Mouse (Mus musculus) gastrocnemius, adult 18-20 months (tissue): ENCODE measurements at regions not wholly inside any gene's neighbourhood (a gene's known extent, or its start where the extent isn't known, plus 50 kb on each side); places are given as distances from the start of the nearest gene placed in this dataset.

Source experiments
- DNase-seq: peaks from one replicate; pipeline ENCODE4 v3.0.0; 2021; ENCODE audit warnings: low spot score

DNA sequence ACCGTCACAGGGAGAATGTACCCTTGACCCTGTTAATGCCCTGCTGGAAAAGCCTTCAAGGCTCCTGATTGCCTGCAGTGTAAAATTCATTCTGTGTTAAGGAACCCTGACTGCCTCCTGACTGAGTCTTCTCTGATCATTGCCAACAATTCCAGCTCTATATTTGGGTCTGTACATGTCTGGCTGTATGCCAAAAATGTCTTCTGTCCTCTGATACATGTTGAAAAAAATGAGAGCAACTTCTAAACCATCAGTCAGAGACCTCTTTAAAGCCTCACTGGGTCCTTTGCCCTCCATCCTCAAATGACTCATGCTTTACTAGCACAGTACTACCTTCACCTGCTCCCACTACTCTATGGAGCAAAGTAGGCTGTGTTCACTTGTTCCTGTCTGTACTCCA is 408.3 kb downstream of the Nbas start:
- DNase-seq = no peak

DNA sequence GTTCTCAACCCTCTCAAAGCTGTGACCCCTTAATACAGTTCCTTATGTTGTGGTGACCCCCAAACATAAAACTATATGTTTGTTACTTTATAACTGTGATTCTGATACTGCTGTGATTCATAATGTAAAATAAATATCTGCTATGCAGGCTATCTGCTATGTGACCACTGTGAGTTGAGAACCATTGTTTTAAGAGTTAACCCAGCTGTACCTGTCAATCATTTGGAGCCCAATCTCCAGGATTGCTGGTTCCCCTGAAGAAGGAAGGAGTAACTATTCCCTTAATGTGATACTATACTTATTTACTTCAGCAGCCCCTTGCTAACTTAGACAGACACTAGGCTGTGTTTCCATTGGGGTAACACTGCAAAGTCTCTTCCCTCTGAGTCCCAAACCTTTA is 400.5 kb downstream of the Nbas start:
- DNase-seq = no peak

DNA sequence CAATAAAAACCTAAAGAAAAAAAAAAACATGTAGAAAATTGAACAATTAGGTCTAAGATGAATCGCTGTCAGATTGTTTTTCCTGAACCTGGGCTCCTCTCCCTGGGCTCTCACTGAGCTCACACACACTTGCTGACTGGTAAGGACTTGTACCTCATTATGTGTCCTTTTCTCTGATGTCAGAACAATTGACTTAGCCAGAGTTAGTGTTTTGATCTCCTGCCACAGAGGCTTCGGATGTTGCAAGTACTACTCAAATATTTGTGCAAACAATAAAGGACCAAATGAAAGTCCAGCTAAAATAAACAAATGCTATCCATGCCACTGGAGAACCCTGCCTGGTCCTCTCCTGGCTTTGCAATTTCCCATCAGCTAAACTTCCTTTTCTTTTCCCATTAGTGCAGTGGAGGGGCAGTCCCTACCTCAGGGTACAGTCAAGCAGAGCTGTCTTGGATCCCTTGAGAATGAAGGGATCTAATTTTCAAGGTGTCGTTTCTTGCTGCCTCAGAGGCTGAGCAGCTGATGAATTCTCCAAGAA is 399.6 kb downstream of the Nbas start:
- DNase-seq = no peak

DNA sequence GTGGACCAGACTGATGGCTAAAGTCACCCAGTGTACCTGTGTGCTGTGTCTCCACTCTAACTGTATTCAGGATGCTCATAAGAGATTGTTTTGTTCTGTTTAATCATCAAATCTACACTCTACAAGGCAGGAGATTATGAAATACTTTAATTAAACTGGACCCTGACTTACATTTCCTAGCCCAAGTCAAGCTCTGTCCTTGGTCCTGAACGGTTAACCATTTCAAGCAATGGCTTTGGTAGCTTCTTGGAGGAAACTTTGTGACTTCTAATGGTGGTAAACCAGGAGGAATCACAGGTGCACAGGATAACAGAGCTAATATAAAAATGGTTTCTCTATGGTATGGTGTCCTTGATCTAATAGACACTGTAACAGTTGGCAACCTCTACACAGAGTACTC is 370.4 kb downstream of the Nbas start:
- no peak for DNase-seq
